Mouse (Mus musculus) CH12.LX (cell line): ENCODE measurements around the gene Adam15.

Experiments
- CTCF ChIP-seq, 2 experiments: IDR thresholded peaks in 1 of 2; conservative IDR thresholded peaks in 1 of 2; 2 replicates each; pipeline ENCODE4 v1.5.1; 2011 to 2012; ENCODE audit warnings: low read depth in 2 of 2, low read length in 2 of 2, improper control_type of control experiment in 1 of 2, inconsistent platforms in 1 of 2, mild to moderate bottlenecking in 1 of 2, moderate library complexity in 1 of 2
- ELF1 ChIP-seq: IDR thresholded peaks from 2 replicates; pipeline ENCODE4 v1.6.1; 2014; ENCODE audit warnings: low read depth, mild to moderate bottlenecking, inconsistent platforms, low read length, improper control_type of control experiment
- EP300 ChIP-seq: IDR thresholded peaks from 2 replicates; pipeline ENCODE4 v1.6.1; 2011; ENCODE audit warnings: low read length, improper control_type of control experiment
- KAT2A ChIP-seq: IDR thresholded peaks from 2 replicates; pipeline ENCODE4 v1.6.1; 2012; ENCODE audit warnings: low read length, improper control_type of control experiment, inconsistent platforms; ENCODE audit not compliant: insufficient replicate concordance
- MEF2A ChIP-seq: IDR thresholded peaks from 2 replicates; pipeline ENCODE4 v1.6.1; 2014; ENCODE audit warnings: low read depth, mild to moderate bottlenecking, inconsistent platforms, low read length, improper control_type of control experiment, borderline replicate concordance
- NRF1 ChIP-seq: IDR thresholded peaks from 2 replicates; pipeline ENCODE4 v1.6.1; 2014; ENCODE audit warnings: low read depth, mild to moderate bottlenecking, inconsistent platforms, low read length, improper control_type of control experiment, moderate library complexity
- POLR2A ChIP-seq: IDR thresholded peaks from 2 replicates; pipeline ENCODE4 v1.6.1; 2011; ENCODE audit warnings: low read depth, mild to moderate bottlenecking, improper control_type of control experiment, low read length
- USF1 ChIP-seq: IDR thresholded peaks from 2 replicates; pipeline ENCODE4 v1.6.1; 2014; ENCODE audit warnings: low read depth, mild to moderate bottlenecking, inconsistent platforms, low read length, improper control_type of control experiment
- USF2 ChIP-seq: conservative IDR thresholded peaks from 2 replicates; pipeline ENCODE4 v1.6.1; 2011; ENCODE audit warnings: low read depth, low read length, improper control_type of control experiment

DNA sequence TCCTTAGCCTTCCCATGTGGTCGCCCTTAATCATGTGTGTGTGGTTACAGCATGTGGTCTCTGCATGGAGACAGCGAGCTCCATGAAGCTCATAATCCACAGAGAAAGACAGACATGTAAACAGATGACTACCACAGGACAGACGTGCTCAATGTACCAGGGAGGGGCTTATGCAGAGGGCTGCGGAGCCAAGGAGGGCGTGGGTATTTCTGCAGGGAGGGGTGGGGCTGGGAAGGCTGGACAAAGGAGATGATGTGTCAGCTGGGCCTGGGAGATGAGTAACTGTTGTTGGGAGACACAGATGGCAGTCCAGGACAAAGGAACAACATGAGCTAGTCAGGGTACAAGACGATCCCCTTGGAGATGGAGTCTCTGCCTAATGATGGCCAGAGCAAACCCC, 9.8 kb upstream of the Adam15 start:
- TF ChIP-seq CTCF (conservative IDR thresholded peaks at IDR 0.05 in 1 of 2, IDR thresholded peaks at IDR 0.05 in 1 of 2; ENCODE audit: low read depth in 2 of 2, low read length in 2 of 2) (no peak), EP300 (no peak), USF2 (no peak), POLR2A (no peak), USF1 (no peak), NRF1 (no peak), KAT2A (no peak), ELF1 (no peak), MEF2A (no peak)
